Mouse (Mus musculus) G1E (cell line): ENCODE results near the gene Lingo2.

Experiments used
- CTCF ChIP-seq: IDR thresholded peaks from 2 replicates; pipeline ENCODE4 v1.5.1; 2012; ENCODE audit warnings: low read depth, low read length, inconsistent platforms, mixed read lengths
- GATA1 ChIP-seq: IDR thresholded peaks from 2 replicates; pipeline ENCODE4 v1.6.1; 2012; ENCODE audit warnings: borderline replicate concordance, low read length, inconsistent platforms, mixed read lengths
- GATA2 ChIP-seq: IDR thresholded peaks from 2 replicates; pipeline ENCODE4 v1.6.1; 2012; ENCODE audit warnings: low read depth, low read length, inconsistent platforms, borderline replicate concordance
- POLR2AphosphoS5 ChIP-seq: IDR thresholded peaks from 2 replicates; pipeline ENCODE4 v1.6.1; 2012; ENCODE audit warnings: low read depth, low read length, inconsistent platforms; ENCODE audit not compliant: insufficient replicate concordance
- TAL1 ChIP-seq: conservative IDR thresholded peaks from 2 replicates; pipeline ENCODE4 v1.6.1; 2012; ENCODE audit warnings: low read depth, low read length, inconsistent platforms, mixed read lengths

DNA sequence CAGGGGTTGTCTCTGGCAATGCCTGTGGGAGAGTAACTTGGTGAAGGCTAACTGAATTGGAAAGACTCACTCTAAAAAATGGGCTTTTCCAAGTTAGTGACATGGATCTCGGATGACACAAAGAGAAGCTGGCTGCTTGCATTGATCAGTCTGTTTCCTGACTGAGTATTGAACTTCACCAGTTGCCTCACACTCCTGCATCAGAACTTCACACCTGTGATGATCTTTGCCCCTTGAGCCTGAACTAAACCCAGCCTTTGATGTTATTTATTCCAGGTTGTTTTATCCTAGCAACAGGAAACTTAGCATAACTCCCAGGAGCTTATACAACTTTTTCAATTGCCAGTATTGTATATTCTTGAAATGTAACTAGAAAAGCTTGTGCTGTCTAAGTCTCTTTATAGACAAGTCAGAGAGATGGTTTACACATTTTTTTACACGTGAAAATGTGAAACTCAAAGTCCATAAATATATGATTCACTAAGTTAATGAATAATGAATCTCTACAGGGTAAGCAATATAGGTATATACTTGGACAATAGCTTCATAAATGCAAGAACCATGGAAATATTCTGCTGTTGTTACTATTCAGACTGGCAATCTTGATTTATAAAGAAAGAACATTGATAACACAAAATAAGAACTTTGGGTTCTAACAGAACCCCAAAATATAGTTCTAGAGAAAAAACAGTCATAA lies 410.7 kb downstream of the Lingo2 start:
- TF ChIP-seq CTCF (no peak), POLR2AphosphoS5 (no peak), GATA1 (no peak), TAL1 (no peak), GATA2 (no peak)
